Mouse (Mus musculus) myocyte (in vitro differentiated cells): Measurements from ENCODE around the gene Col6a5.

Experiments used
- CEBPB ChIP-seq: IDR thresholded peaks from 2 replicates; pipeline ENCODE4 v1.6.1; 2011; ENCODE audit warnings: mild to moderate bottlenecking, moderate library complexity; ENCODE audit not compliant: poor library complexity, insufficient read depth, severe bottlenecking
- E2F4 ChIP-seq: IDR thresholded peaks from one replicate; pipeline ENCODE4 v1.6.1; 2011; ENCODE audit warnings: mild to moderate bottlenecking, control low read depth, moderate library complexity; ENCODE audit not compliant: insufficient read depth
- MAX ChIP-seq: IDR thresholded peaks from one replicate; pipeline ENCODE4 v1.6.1; 2011; ENCODE audit warnings: low read depth, mild to moderate bottlenecking, control low read depth
- MYOD1 ChIP-seq, 3 experiments: IDR thresholded peaks; one replicate each; pipeline ENCODE4 v1.6.1; 2011; ENCODE audit warnings: control low read depth in 2 of 3, low read depth in 2 of 3, mild to moderate bottlenecking in 2 of 3, moderate library complexity in 1 of 3; ENCODE audit not compliant: insufficient read length in 2 of 3, control insufficient read depth in 1 of 3
- MYOG ChIP-seq, 3 experiments: IDR thresholded peaks; one replicate each; pipeline ENCODE4 v1.6.1; 2011; ENCODE audit warnings: control low read depth in 2 of 3, low read depth in 2 of 3, mild to moderate bottlenecking in 2 of 3; ENCODE audit not compliant: insufficient read length in 2 of 3, control insufficient read depth in 1 of 3, insufficient read depth in 1 of 3
- POLR2A ChIP-seq: IDR thresholded peaks from one replicate; pipeline ENCODE4 v1.6.1; 2011; ENCODE audit warnings: low read depth, mild to moderate bottlenecking, control low read depth, moderate library complexity; ENCODE audit not compliant: insufficient read length
- POLR2AphosphoS2 ChIP-seq: IDR thresholded peaks from one replicate; pipeline ENCODE4 v1.6.1; 2011; ENCODE audit warnings: low read depth, control low read depth; ENCODE audit not compliant: insufficient read length
- SRF ChIP-seq: IDR thresholded peaks from one replicate; pipeline ENCODE4 v1.6.1; 2011; ENCODE audit warnings: low read depth; ENCODE audit not compliant: control insufficient read depth, insufficient read length
- TCF12 ChIP-seq: IDR thresholded peaks from one replicate; pipeline ENCODE4 v1.6.1; 2011; ENCODE audit warnings: mild to moderate bottlenecking, control low read depth; ENCODE audit not compliant: poor library complexity, insufficient read depth, severe bottlenecking
- USF1 ChIP-seq: IDR thresholded peaks from one replicate; pipeline ENCODE4 v1.6.1; 2011; ENCODE audit warnings: low read depth, mild to moderate bottlenecking, control low read depth, moderate library complexity

- TF ChIP-seq POLR2A (no peak), USF1 (no peak), MYOG (IDR thresholded peaks at IDR 0.05; ENCODE audit: control insufficient read depth in 1 of 3, insufficient read depth in 1 of 3, insufficient read length in 2 of 3, low read depth in 2 of 3) (no peak), TCF12 (no peak), MAX (no peak), MYOD1 (IDR thresholded peaks at IDR 0.05; ENCODE audit: control insufficient read depth in 1 of 3, insufficient read length in 2 of 3, low read depth in 2 of 3) (no peak), SRF (no peak), POLR2AphosphoS2 (no peak), E2F4 (no peak), CEBPB (no peak)
Observed at GRCm38 (mm10) chr9:105947577-105947976, 12.9 kb downstream of the Col6a5 start.
